Mouse (Mus musculus) heart, postnatal 14 days (tissue): ENCODE results near the gene Bcl2a1d. TPM values are rescaled to one million over a fixed set of nuclear protein-coding genes. Genes with fewer than 3 reads are reported as not detected.
"Not testable (repeated sequence)": the region's sequence is repeated elsewhere in the genome, so short reads cannot be mapped to it uniquely, and the experiment has no call there.

Source experiments
- DNase-seq, 2 experiments: peaks; one replicate each; pipeline ENCODE4 v3.0.0; 2021 to 2022
- intact Hi-C: fragments of 180-260 bp; cut with DNase I; formaldehyde crosslinking; loops from one replicate; pipeline ENCODE4 v1.15.1; 2025
- long read RNA-seq, 2 experiments: library from polyadenylated mRNA; stranded (forward); transcript quantifications; one replicate each; pipeline ENCODE4 v2.0.0; 2021
- total RNA-seq, 2 experiments: library from RNA; stranded (reverse); gene quantifications; 2 replicates each; pipeline ENCODE4 v1.2.3; 2021

The Bcl2a1d gene
- total RNA-seq = 1 to 10 TPM in 1 of 2 experiments, not detected in 1; 1.0 TPM
- long read RNA-seq, experiment 1 = 0 reads
- long read RNA-seq, experiment 2 = 0 reads

GRCm38 (mm10) chr9:88731728-88732127 is at the start of gene Bcl2a1d:
Gene Bcl2a1d (minus strand): TSS chr9:88731914.
- intact Hi-C loops, DNase-seq: not testable (repeated sequence)

GRCm38 (mm10) chr9:88770239-88770638 is 38.5 kb upstream of the Bcl2a1d start:
- intact Hi-C loops, DNase-seq: not testable (repeated sequence)

- DNase-seq, intact Hi-C loops: not testable (repeated sequence)
Observed at GRCm38 (mm10) chr9:88769470-88769869, 37.8 kb upstream of the Bcl2a1d start.

- intact Hi-C loops = not testable (repeated sequence)
- DNase-seq = peak; percentile 16 to 46
Observed at GRCm38 (mm10) chr9:88746687-88747086, 15.0 kb upstream of the Bcl2a1d start.

- intact Hi-C loops, DNase-seq: not testable (repeated sequence)
Observed at GRCm38 (mm10) chr9:88746046-88746445, 14.3 kb upstream of the Bcl2a1d start.

GRCm38 (mm10) chr9:88735289-88735688 is 3.6 kb upstream of the Bcl2a1d start:
- DNase-seq, intact Hi-C loops: not testable (repeated sequence)

GRCm38 (mm10) chr9:88733182-88733581 is 1.5 kb upstream of the Bcl2a1d start:
- DNase-seq, intact Hi-C loops: not testable (repeated sequence)

- DNase-seq, intact Hi-C loops: not testable (repeated sequence)
Observed at GRCm38 (mm10) chr9:88732334-88732733, 620 bp upstream of the Bcl2a1d start.

GRCm38 (mm10) chr9:88728311-88728710 is 3.4 kb downstream of the Bcl2a1d start:
- DNase-seq, intact Hi-C loops: not testable (repeated sequence)

- DNase-seq, intact Hi-C loops: not testable (repeated sequence)
Observed at GRCm38 (mm10) chr9:88721628-88722027, 10.1 kb downstream of the Bcl2a1d start.

- DNase-seq = peak in 1 of 2 experiments; percentile 27
- intact Hi-C loops = not testable (repeated sequence)
Observed at GRCm38 (mm10) chr9:88719989-88720537, 11.7 kb downstream of the Bcl2a1d start, which contains the start of gene Mthfsl. Gene Mthfsl (minus strand): TSS chr9:88720296.

GRCm38 (mm10) chr9:88719073-88719921 is 12.4 kb downstream of the Bcl2a1d start:
- intact Hi-C loops = not testable (repeated sequence)
- DNase-seq = peak; percentile 27 to 32

GRCm38 (mm10) chr9:88718593-88718992 is 13.1 kb downstream of the Bcl2a1d start:
- not testable (repeated sequence) for DNase-seq

GRCm38 (mm10) chr9:88718140-88718539 is 13.6 kb downstream of the Bcl2a1d start:
- peak in 1 of 2 experiments; percentile 48 for DNase-seq
- intact Hi-C loops = not testable (repeated sequence)

More at GRCm38 (mm10) chr9:88718593-88718992, 13.1 kb downstream of the Bcl2a1d start:
- intact Hi-C loops = not testable (repeated sequence)

GRCm38 (mm10) chr9:88714515-88714914 is 17.2 kb downstream of the Bcl2a1d start:
- DNase-seq, intact Hi-C loops: not testable (repeated sequence)

- intact Hi-C loops, DNase-seq: not testable (repeated sequence)
Observed at GRCm38 (mm10) chr9:88712164-88712749, 19.5 kb downstream of the Bcl2a1d start.

- DNase-seq, intact Hi-C loops: not testable (repeated sequence)
Observed at GRCm38 (mm10) chr9:88710910-88711438, 20.7 kb downstream of the Bcl2a1d start.

- intact Hi-C loops, DNase-seq: not testable (repeated sequence)
Observed at GRCm38 (mm10) chr9:88710439-88710838, 21.3 kb downstream of the Bcl2a1d start.

GRCm38 (mm10) chr9:88709794-88710193 is 21.9 kb downstream of the Bcl2a1d start:
- DNase-seq = not testable (repeated sequence)
- intact Hi-C loops = loop anchor here (5.0 kb wide), 1 partner anchor 518 kb away; no protein-coding TSS in a partner anchor

GRCm38 (mm10) chr9:88709304-88709703 is 22.4 kb downstream of the Bcl2a1d start:
- DNase-seq = no peak
- intact Hi-C loops = loop anchor here (5.0 kb wide), 1 partner anchor 518 kb away; no protein-coding TSS in a partner anchor
